Mouse (Mus musculus): ENCODE measurements around the gene Syne2.
A peak's percentile ranks its signal among the peaks of the same experiment; 100 is the strongest.

The Syne2 gene

GRCm38 (mm10) chr12:75829616-75830015 is 11.7 kb downstream of the Syne2 start:
- DNase-seq (ENCODE audit: low read depth): no peak

GRCm38 (mm10) chr12:75833149-75833959 is 15.4 kb downstream of the Syne2 start:
- DNase-seq (ENCODE audit: low read depth): no peak

- no peak for DNase-seq (ENCODE audit: low read depth)
Observed at GRCm38 (mm10) chr12:75833960-75834729, 16.2 kb downstream of the Syne2 start.

GRCm38 (mm10) chr12:75836524-75836962 is 18.6 kb downstream of the Syne2 start:
- no peak for DNase-seq (ENCODE audit: low read depth)

GRCm38 (mm10) chr12:75837462-75837861 is 19.5 kb downstream of the Syne2 start:
- DNase-seq (ENCODE audit: low read depth): no peak

GRCm38 (mm10) chr12:75839083-75839736 is 21.3 kb downstream of the Syne2 start:
- DNase-seq (ENCODE audit: low read depth): no peak

GRCm38 (mm10) chr12:75841183-75841582 is 23.2 kb downstream of the Syne2 start:
- no peak for DNase-seq (ENCODE audit: low read depth)

- no peak for DNase-seq (ENCODE audit: low read depth)
Observed at GRCm38 (mm10) chr12:75844311-75844710, 26.4 kb downstream of the Syne2 start.

- no peak for DNase-seq (ENCODE audit: low read depth)
Observed at GRCm38 (mm10) chr12:75845070-75845469, 27.1 kb downstream of the Syne2 start.

GRCm38 (mm10) chr12:75846513-75846912 is 28.6 kb downstream of the Syne2 start:
- DNase-seq (ENCODE audit: low read depth): no peak

- DNase-seq (ENCODE audit: low read depth): no peak
Observed at GRCm38 (mm10) chr12:75850205-75850604, 32.3 kb downstream of the Syne2 start.

GRCm38 (mm10) chr12:75851481-75851880 is 33.5 kb downstream of the Syne2 start:
- DNase-seq (ENCODE audit: low read depth): no peak

- no peak for DNase-seq (ENCODE audit: low read depth)
Observed at GRCm38 (mm10) chr12:75852384-75852783, 34.5 kb downstream of the Syne2 start.

GRCm38 (mm10) chr12:75853559-75853958 is 35.6 kb downstream of the Syne2 start:
- DNase-seq (ENCODE audit: low read depth): no peak

- peak; percentile 8 for DNase-seq (ENCODE audit: low read depth)
Observed at GRCm38 (mm10) chr12:75855051-75855453, 37.1 kb downstream of the Syne2 start.

- DNase-seq (ENCODE audit: low read depth): no peak
Observed at GRCm38 (mm10) chr12:75855621-75856020, 37.7 kb downstream of the Syne2 start.

- DNase-seq (ENCODE audit: low read depth): no peak
Observed at GRCm38 (mm10) chr12:75856096-75856868, 38.3 kb downstream of the Syne2 start.

- no peak for DNase-seq (ENCODE audit: low read depth)
Observed at GRCm38 (mm10) chr12:75859936-75860335, 42.0 kb downstream of the Syne2 start.

- no peak for DNase-seq (ENCODE audit: low read depth)
Observed at GRCm38 (mm10) chr12:75860843-75861242, 42.9 kb downstream of the Syne2 start.

- DNase-seq (ENCODE audit: low read depth): no peak
Observed at GRCm38 (mm10) chr12:75865166-75865565, 47.2 kb downstream of the Syne2 start.

GRCm38 (mm10) chr12:75866419-75867373 is 48.8 kb downstream of the Syne2 start:
- DNase-seq (ENCODE audit: low read depth): no peak

All from c-Kit-positive CD71-positive TER-119-negative erythroid progenitor cells, embryonic 14.5 days (primary cell).